Mouse (Mus musculus) testis, adult 2 months (tissue): ENCODE measurements around the gene Strip2. TPM values are rescaled to one million over a fixed set of nuclear protein-coding genes. Genes with fewer than 3 reads are reported as not detected.
A peak's percentile ranks its signal among the peaks of the same experiment; 100 is the strongest.

ENCODE experiments used
- H3K27ac ChIP-seq: fragments of 200-500 bp; 2 replicates; pipeline ENCODE4 v1.5.1; 2012; ENCODE audit warnings: low read depth, low read length; ENCODE audit not compliant: control insufficient read depth, insufficient read depth
- H3K27me3 ChIP-seq: fragments of 200-500 bp; 2 replicates; pipeline ENCODE4 v1.6.1; 2012; ENCODE audit warnings: mild to moderate bottlenecking, low read length, moderate library complexity; ENCODE audit not compliant: control insufficient read depth, insufficient read depth
- H3K36me3 ChIP-seq: fragments of 200-500 bp; 2 replicates; pipeline ENCODE4 v1.6.1; 2012; ENCODE audit warnings: mild to moderate bottlenecking, low read length; ENCODE audit not compliant: control insufficient read depth, insufficient read depth
- H3K4me1 ChIP-seq: fragments of 200-500 bp; 2 replicates; pipeline ENCODE4 v1.6.1; 2012; ENCODE audit warnings: low read length; ENCODE audit not compliant: control insufficient read depth, insufficient read depth
- H3K4me3 ChIP-seq: fragments of 200-500 bp; 2 replicates; pipeline ENCODE4 v1.5.1; 2012; ENCODE audit warnings: low read depth, mild to moderate bottlenecking, low read length, moderate library complexity, mixed read lengths; ENCODE audit not compliant: control insufficient read depth
- CTCF ChIP-seq: fragments of 200-500 bp; IDR thresholded peaks from 2 replicates; pipeline ENCODE4 v1.5.1; 2012; ENCODE audit warnings: low read depth, mild to moderate bottlenecking, inconsistent platforms, low read length, moderate library complexity; ENCODE audit not compliant: control insufficient read depth, insufficient read depth, insufficient replicate concordance
- POLR2A ChIP-seq: fragments of 200-500 bp; IDR thresholded peaks from 2 replicates; pipeline ENCODE4 v1.6.1; 2012; ENCODE audit warnings: low read depth, mild to moderate bottlenecking, inconsistent platforms, low read length, moderate library complexity; ENCODE audit not compliant: control insufficient read depth
- polyA plus RNA-seq: library from polyadenylated mRNA; depleted of rRNA; stranded (reverse); fragments of >200 nt; gene quantifications from 2 replicates; pipeline ENCODE4 v1.2.3, GENCODE M21; 2012

The Strip2 gene
- polyA plus RNA-seq, 1 experiment, result 9.0 TPM

GRCm38 (mm10) chr6:29985058-29985498 is 68.3 kb downstream of the Strip2 start:
- no peak overlapping the region for H3K27ac ChIP-seq
- no peaks in the 10 kb centered on the region for H3K27me3 ChIP-seq
- peaks cover 2% of the 10 kb centered on the region; the same call in 1 of the 2 replicates for H3K4me1 ChIP-seq
- H3K4me3 ChIP-seq, result peak overlapping the region; percentile 90
- H3K36me3 ChIP-seq, result no peaks in the 10 kb centered on the region
- no peak for TF ChIP-seq CTCF
- TF ChIP-seq POLR2A, result peak; percentile 69

- Histone ChIP-seq H3K4me1 (peaks cover 2% of the 10 kb centered on the region; the same call in 1 of the 2 replicates), H3K27me3 (no peaks in the 10 kb centered on the region), H3K27ac (no peak overlapping the region), H3K4me3 (peak overlapping the region; percentile 90), H3K36me3 (no peaks in the 10 kb centered on the region)
- TF ChIP-seq CTCF (no peak), POLR2A (no peak)
Measured at GRCm38 (mm10) chr6:29985504-29985903, 68.7 kb downstream of the Strip2 start.

GRCm38 (mm10) chr6:29985986-29986385 is 69.2 kb downstream of the Strip2 start:
- TF ChIP-seq POLR2A (no peak), CTCF (no peak)
- H3K27ac ChIP-seq, result no peak overlapping the region
- H3K4me3 ChIP-seq, result peak overlapping the region; percentile 90
- peaks cover 2% of the 10 kb centered on the region; the same call in 1 of the 2 replicates for H3K4me1 ChIP-seq
- no peaks in the 10 kb centered on the region for H3K27me3 ChIP-seq
- no peaks in the 10 kb centered on the region for H3K36me3 ChIP-seq

GRCm38 (mm10) chr6:29987246-29987645 is 70.4 kb downstream of the Strip2 start:
- peaks cover 2% of the 10 kb centered on the region; the same call in 1 of the 2 replicates for H3K4me1 ChIP-seq
- no peaks in the 10 kb centered on the region for H3K36me3 ChIP-seq
- H3K27me3 ChIP-seq, result no peaks in the 10 kb centered on the region
- peak overlapping the region; percentile 68 for H3K4me3 ChIP-seq
- no peak overlapping the region for H3K27ac ChIP-seq
- no peak for TF ChIP-seq CTCF
- TF ChIP-seq POLR2A, result no peak

- no peak overlapping the region for H3K4me3 ChIP-seq
- no peaks in the 10 kb centered on the region for H3K27me3 ChIP-seq
- H3K4me1 ChIP-seq, result no peaks in the 10 kb centered on the region
- TF ChIP-seq POLR2A, result no peak
- no peak for TF ChIP-seq CTCF
- H3K36me3 ChIP-seq, result no peaks in the 10 kb centered on the region
- no peak overlapping the region for H3K27ac ChIP-seq
Measured at GRCm38 (mm10) chr6:29998140-29998539, 81.3 kb downstream of the Strip2 start.

- TF ChIP-seq CTCF (no peak), POLR2A (no peak)
- H3K27me3 ChIP-seq, result no peaks in the 10 kb centered on the region
- H3K4me3 ChIP-seq, result no peak overlapping the region
- H3K36me3 ChIP-seq, result no peaks in the 10 kb centered on the region
- H3K4me1 ChIP-seq, result no peaks in the 10 kb centered on the region
- H3K27ac ChIP-seq, result no peak overlapping the region
Measured at GRCm38 (mm10) chr6:29998771-29999170, 82.0 kb downstream of the Strip2 start.

GRCm38 (mm10) chr6:30002628-30003027 is 85.8 kb downstream of the Strip2 start:
- Histone ChIP-seq H3K27me3 (no peaks in the 10 kb centered on the region), H3K36me3 (no peaks in the 10 kb centered on the region), H3K27ac (no peak overlapping the region), H3K4me1 (peaks cover 4% of the 10 kb centered on the region), H3K4me3 (no peak overlapping the region)
- no peak for TF ChIP-seq POLR2A
- no peak for TF ChIP-seq CTCF

GRCm38 (mm10) chr6:30005851-30006250 is 89.0 kb downstream of the Strip2 start:
- no peaks in the 10 kb centered on the region for H3K27me3 ChIP-seq
- no peak overlapping the region for H3K4me3 ChIP-seq
- peaks cover 4% of the 10 kb centered on the region for H3K4me1 ChIP-seq
- no peak overlapping the region for H3K27ac ChIP-seq
- TF ChIP-seq CTCF (no peak), POLR2A (no peak)
- H3K36me3 ChIP-seq, result no peaks in the 10 kb centered on the region
